Mouse (Mus musculus): ENCODE results near the gene Ndufa6. TPM values are rescaled to one million over a fixed set of nuclear protein-coding genes. Genes with fewer than 3 reads are reported as not detected.

Ndufa6 gene
- polyA plus RNA-seq, 1 experiment from 2014 or later, result 322 TPM

- ATAC-seq (replicated peaks), result peak; percentile 93
- H3K27me3 ChIP-seq, result peaks cover 15% of the 10 kb centered on the region
- no peaks in the 10 kb centered on the region for H3K36me3 ChIP-seq
- H3K27ac ChIP-seq (replicated peaks), result no peak within 1 kb of the TSS
- under 1% methylated on average over 41 of the region's 41 CpGs for WGBS
- peak within 1 kb of the TSS; percentile 59 for H3K9ac ChIP-seq (replicated peaks)
- peak within 1 kb of the TSS; percentile 51 for H3K4me3 ChIP-seq
- H3K9me3 ChIP-seq, result no peaks in the 10 kb centered on the region
- peak within 1 kb of the TSS; percentile 54 for H3K4me2 ChIP-seq (replicated peaks)
- peaks cover 15% of the 10 kb centered on the region for H3K4me1 ChIP-seq
These were observed 15.5 kb downstream of the Ndufa6 start, which contains the start of the genes Naga, Pheta2 and Smdt1 for GRCm38 (mm10) chr15:82338593-82339112. Gene Naga, minus strand, starts transcription at chr15:82338925. Gene Pheta2, plus strand, starts transcription at chr15:82338942. Gene Smdt1, plus strand, starts transcription at chr15:82338959.

- ATAC-seq (replicated peaks), result no peak
- H3K9ac ChIP-seq (replicated peaks), result peak overlapping the region; percentile 59
- WGBS, result 37% methylated on average over 4 of the region's 4 CpGs
- H3K9me3 ChIP-seq, result no peaks in the 10 kb centered on the region
- H3K36me3 ChIP-seq, result no peaks in the 10 kb centered on the region
- H3K27me3 ChIP-seq, result peaks cover 15% of the 10 kb centered on the region
- peaks cover 15% of the 10 kb centered on the region for H3K4me1 ChIP-seq
- no peak overlapping the region for H3K27ac ChIP-seq (replicated peaks)
- H3K4me3 ChIP-seq, result peak overlapping the region; percentile 51
- peak overlapping the region; percentile 54 for H3K4me2 ChIP-seq (replicated peaks)
These were observed 16.2 kb downstream of the Ndufa6 start for GRCm38 (mm10) chr15:82337875-82338274.

- no peak overlapping the region for H3K27ac ChIP-seq (replicated peaks)
- no peaks in the 10 kb centered on the region for H3K36me3 ChIP-seq
- H3K4me1 ChIP-seq, result peaks cover 15% of the 10 kb centered on the region
- WGBS, result 64% methylated on average over 12 of the region's 12 CpGs
- no peak overlapping the region for H3K4me2 ChIP-seq (replicated peaks)
- no peak overlapping the region for H3K4me3 ChIP-seq
- ATAC-seq (replicated peaks), result no peak
- H3K27me3 ChIP-seq, result peaks cover 12% of the 10 kb centered on the region
- H3K9ac ChIP-seq (replicated peaks), result no peak overlapping the region
- H3K9me3 ChIP-seq, result no peaks in the 10 kb centered on the region
These were observed 17.5 kb downstream of the Ndufa6 start for GRCm38 (mm10) chr15:82336629-82337028.

GRCm38 (mm10) chr15:82335194-82335593, 18.9 kb downstream of the Ndufa6 start:
- WGBS, result 96% methylated on average over 4 of the region's 4 CpGs
- ATAC-seq (replicated peaks), result no peak
- no peak overlapping the region for H3K4me2 ChIP-seq (replicated peaks)

GRCm38 (mm10) chr15:82325382-82325781, 28.7 kb downstream of the Ndufa6 start:
- no peaks in the 10 kb centered on the region for H3K4me1 ChIP-seq
- no peak for ATAC-seq (replicated peaks)
- H3K36me3 ChIP-seq, result no peaks in the 10 kb centered on the region
- no peaks in the 10 kb centered on the region for H3K27me3 ChIP-seq
- H3K4me3 ChIP-seq, result no peak overlapping the region
- WGBS, result 74% methylated on average over 2 of the region's 2 CpGs
- no peak overlapping the region for H3K27ac ChIP-seq (replicated peaks)
- H3K9me3 ChIP-seq, result no peaks in the 10 kb centered on the region
- no peak overlapping the region for H3K9ac ChIP-seq (replicated peaks)
- H3K4me2 ChIP-seq (replicated peaks), result no peak overlapping the region

More at GRCm38 (mm10) chr15:82335194-82335593, 18.9 kb downstream of the Ndufa6 start:
- no peaks in the 10 kb centered on the region for H3K36me3 ChIP-seq
- no peaks in the 10 kb centered on the region for H3K9me3 ChIP-seq
- H3K4me3 ChIP-seq, result no peak overlapping the region
- no peaks in the 10 kb centered on the region; the same call in 1 of the 2 replicates for H3K27me3 ChIP-seq
- H3K4me1 ChIP-seq, result peaks cover 8% of the 10 kb centered on the region
- no peak overlapping the region for H3K9ac ChIP-seq (replicated peaks)
- no peak overlapping the region for H3K27ac ChIP-seq (replicated peaks)

GRCm38 (mm10) chr15:82322195-82322594, 31.9 kb downstream of the Ndufa6 start:
- Histone ChIP-seq H3K36me3 (no peaks in the 10 kb centered on the region), H3K9me3 (no peaks in the 10 kb centered on the region), H3K4me3 (no peak overlapping the region), H3K27ac (replicated peaks) (no peak overlapping the region), H3K27me3 (no peaks in the 10 kb centered on the region), H3K4me2 (replicated peaks) (no peak overlapping the region), H3K4me1 (no peaks in the 10 kb centered on the region), H3K9ac (replicated peaks) (no peak overlapping the region)
- WGBS, result 90% methylated on average over 7 of the region's 8 CpGs
- no peak for ATAC-seq (replicated peaks)

- Histone ChIP-seq H3K9me3 (no peaks in the 10 kb centered on the region), H3K36me3 (no peaks in the 10 kb centered on the region), H3K9ac (replicated peaks) (no peak overlapping the region), H3K4me2 (replicated peaks) (no peak overlapping the region), H3K4me1 (no peaks in the 10 kb centered on the region), H3K27ac (replicated peaks) (no peak overlapping the region), H3K4me3 (no peak overlapping the region), H3K27me3 (no peaks in the 10 kb centered on the region)
- ATAC-seq (replicated peaks), result no peak
- WGBS, result 74% methylated on average over 1 of the region's 1 CpGs
These were observed 34.5 kb downstream of the Ndufa6 start for GRCm38 (mm10) chr15:82319613-82320012.

GRCm38 (mm10) chr15:82317839-82318238, 36.3 kb downstream of the Ndufa6 start:
- Histone ChIP-seq H3K4me2 (replicated peaks) (no peak overlapping the region), H3K9me3 (no peaks in the 10 kb centered on the region), H3K27me3 (no peaks in the 10 kb centered on the region), H3K9ac (replicated peaks) (no peak overlapping the region), H3K27ac (replicated peaks) (no peak overlapping the region), H3K36me3 (no peaks in the 10 kb centered on the region), H3K4me3 (no peak overlapping the region), H3K4me1 (no peaks in the 10 kb centered on the region)
- 85% methylated on average over 6 of the region's 6 CpGs for WGBS
- ATAC-seq (replicated peaks), result no peak

GRCm38 (mm10) chr15:82308416-82308815, 45.7 kb downstream of the Ndufa6 start:
- H3K4me3 ChIP-seq, result no peak overlapping the region
- H3K9ac ChIP-seq (replicated peaks), result no peak overlapping the region
- H3K36me3 ChIP-seq, result no peaks in the 10 kb centered on the region
- no peak overlapping the region for H3K4me2 ChIP-seq (replicated peaks)
- H3K9me3 ChIP-seq, result no peaks in the 10 kb centered on the region
- 85% methylated on average over 3 of the region's 3 CpGs for WGBS
- H3K27me3 ChIP-seq, result no peaks in the 10 kb centered on the region
- no peak overlapping the region for H3K27ac ChIP-seq (replicated peaks)
- ATAC-seq (replicated peaks), result no peak
- H3K4me1 ChIP-seq, result no peaks in the 10 kb centered on the region

GRCm38 (mm10) chr15:82307107-82307506, 47.0 kb downstream of the Ndufa6 start:
- H3K9ac ChIP-seq (replicated peaks), result no peak overlapping the region
- H3K27ac ChIP-seq (replicated peaks), result no peak overlapping the region
- no peaks in the 10 kb centered on the region for H3K4me1 ChIP-seq
- H3K4me2 ChIP-seq (replicated peaks), result no peak overlapping the region
- H3K4me3 ChIP-seq, result no peak overlapping the region
- no peaks in the 10 kb centered on the region for H3K27me3 ChIP-seq
- H3K36me3 ChIP-seq, result no peaks in the 10 kb centered on the region
- 81% methylated on average over 3 of the region's 3 CpGs for WGBS
- H3K9me3 ChIP-seq, result no peaks in the 10 kb centered on the region
- no peak for ATAC-seq (replicated peaks)

Small RNAs within 50 kb of the gene (microRNA-seq; reads per million reads assigned to microRNA genes)
- not detected for gene Mir7684

Other genes starting within 250 kb of the Ndufa6 start
- gene Ccdc134, start 226.4 kb downstream of the Ndufa6 start, polyA plus RNA-seq (2015; fragmentation: Nextera tagmentation; extraction: Ambion mirVana), result 17.7 and 18.4 TPM in 2 replicates
- gene Srebf2, start 207.1 kb downstream of the Ndufa6 start, polyA plus RNA-seq (2015; fragmentation: Nextera tagmentation; extraction: Ambion mirVana), result 223 and 225 TPM in 2 replicates
- gene Shisa8, start 141.5 kb downstream of the Ndufa6 start, polyA plus RNA-seq (2015; fragmentation: Nextera tagmentation; extraction: Ambion mirVana), result 0.27 and 0.69 TPM in 2 replicates
- gene Tnfrsf13c, start 130.0 kb downstream of the Ndufa6 start, polyA plus RNA-seq (2015; fragmentation: Nextera tagmentation; extraction: Ambion mirVana), result 0.11 and 0.37 TPM in 2 replicates
- 38.9 and 45.6 TPM in 2 replicates for gene Cenpm, start 109.6 kb downstream of the Ndufa6 start, polyA plus RNA-seq (2015; fragmentation: Nextera tagmentation; extraction: Ambion mirVana)
- 13.5 and 14.7 TPM in 2 replicates for gene 1500009C09Rik, start 101.9 kb downstream of the Ndufa6 start, polyA plus RNA-seq (2015; fragmentation: Nextera tagmentation; extraction: Ambion mirVana)
- 450 and 460 TPM in 2 replicates for gene Sept3, start 79.4 kb downstream of the Ndufa6 start, polyA plus RNA-seq (2015; fragmentation: Nextera tagmentation; extraction: Ambion mirVana)
- gene Wbp2nl, start 55.4 kb downstream of the Ndufa6 start, polyA plus RNA-seq (2015; fragmentation: Nextera tagmentation; extraction: Ambion mirVana), result 0.15 TPM in 1 of 2 replicates, not detected in the other
- gene Naga, start 15.4 kb downstream of the Ndufa6 start, polyA plus RNA-seq (2015; fragmentation: Nextera tagmentation; extraction: Ambion mirVana), result 23.2 and 23.9 TPM in 2 replicates
- gene Pheta2, start 15.4 kb downstream of the Ndufa6 start, polyA plus RNA-seq (2015; fragmentation: Nextera tagmentation; extraction: Ambion mirVana), result 1.4 and 1.5 TPM in 2 replicates
- gene Smdt1, start 15.4 kb downstream of the Ndufa6 start, polyA plus RNA-seq (2015; fragmentation: Nextera tagmentation; extraction: Ambion mirVana), result 292 and 313 TPM in 2 replicates
- gene Cyp2d22, start 25.9 kb upstream of the Ndufa6 start, polyA plus RNA-seq (2015; fragmentation: Nextera tagmentation; extraction: Ambion mirVana), result 1.9 and 2.7 TPM in 2 replicates
- not detected in 2 replicates for gene Cyp2d11, start 39.7 kb upstream of the Ndufa6 start, polyA plus RNA-seq (2015; fragmentation: Nextera tagmentation; extraction: Ambion mirVana)
- 0.46 TPM in 1 of 2 replicates, not detected in the other for gene Cyp2d10, start 52.9 kb upstream of the Ndufa6 start, polyA plus RNA-seq (2015; fragmentation: Nextera tagmentation; extraction: Ambion mirVana)
- gene Cyp2d9, start 79.1 kb upstream of the Ndufa6 start, polyA plus RNA-seq (2015; fragmentation: Nextera tagmentation; extraction: Ambion mirVana), result not detected in 2 replicates
- not detected in 2 replicates for gene Cyp2d12, start 200.8 kb upstream of the Ndufa6 start, polyA plus RNA-seq (2015; fragmentation: Nextera tagmentation; extraction: Ambion mirVana)